Mouse (Mus musculus): ENCODE results near the gene Zhx3. TPM values are rescaled to one million over a fixed set of nuclear protein-coding genes. Genes with fewer than 3 reads are reported as not detected.

Zhx3 gene
- polyA plus RNA-seq, 1 experiment from 2014 or later: 6.0 TPM

DNA sequence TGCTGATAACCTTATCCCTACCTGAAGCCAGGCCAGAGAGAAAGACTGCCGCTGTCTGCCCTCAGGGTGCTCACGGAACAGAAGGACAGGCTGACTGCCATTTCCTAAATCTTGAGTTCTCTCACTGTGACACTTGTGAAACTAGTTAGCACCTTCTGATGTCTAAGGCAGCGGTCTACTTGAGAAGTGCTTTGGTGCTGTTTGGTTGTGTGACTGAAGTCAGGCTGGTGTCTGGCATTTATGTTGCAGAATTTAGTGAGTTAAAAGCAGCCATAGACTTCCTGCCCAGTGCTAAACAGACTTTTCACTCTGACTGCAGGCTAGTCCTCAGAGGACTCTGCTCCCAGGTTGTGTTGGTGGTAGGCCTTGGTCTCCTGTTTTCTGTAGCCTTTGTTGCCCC is 138.5 kb downstream of the Zhx3 start:
- 77% methylated on average over 3 of the region's 3 CpGs for WGBS (ENCODE audit: insufficient replicate concordance)
- Histone ChIP-seq H3K4me1 (ENCODE audit: insufficient read depth) (peaks cover 55% of the 10 kb centered on the region), H3K36me3 (replicated peaks; ENCODE audit: insufficient read depth, low read length) (no peaks in the 10 kb centered on the region), H3K27ac (ENCODE audit: low read depth) (no peak overlapping the region), H3K27me3 (ENCODE audit: insufficient read depth, low read length) (peaks cover 11% of the 10 kb centered on the region; the same call in 1 of the 2 replicates), H3K4me3 (ENCODE audit: low read depth, low read length) (no peak overlapping the region), H3K9ac (replicated peaks) (no peak overlapping the region; the same call in 1 of the 2 replicates), H3K9me3 (ENCODE audit: low read length) (no peaks in the 10 kb centered on the region), H3K4me2 (ENCODE audit: low read depth, low read length) (no peak overlapping the region)
- ATAC-seq: no peak
- TF ChIP-seq CTCF (IDR thresholded peaks at IDR 0.05; ENCODE audit: low read depth): no peak
- no peak for TF ChIP-seq EP300 (IDR thresholded peaks at IDR 0.05; ENCODE audit: low read depth)
- DNase-seq: no peak

- peak overlapping the region; percentile 86; the same call in 1 of the 2 replicates for H3K4me3 ChIP-seq (ENCODE audit: low read depth, low read length)
- TF ChIP-seq EP300 (IDR thresholded peaks at IDR 0.05; ENCODE audit: low read depth): no peak
- no peak for TF ChIP-seq CTCF (IDR thresholded peaks at IDR 0.05; ENCODE audit: low read depth)
- DNase-seq: no peak
- no peak for ATAC-seq
- 33% methylated on average over 7 of the region's 7 CpGs for WGBS (ENCODE audit: insufficient replicate concordance)
- H3K4me2 ChIP-seq (ENCODE audit: low read depth, low read length): peak overlapping the region; percentile 96
- H3K27me3 ChIP-seq (ENCODE audit: insufficient read depth, low read length): peaks cover 11% of the 10 kb centered on the region; the same call in 1 of the 2 replicates
- peak overlapping the region; percentile 79; the same call in 1 of the 2 replicates for H3K9ac ChIP-seq (replicated peaks)
- H3K4me1 ChIP-seq (ENCODE audit: insufficient read depth): peaks cover 48% of the 10 kb centered on the region
- no peak overlapping the region for H3K27ac ChIP-seq (ENCODE audit: low read depth)
- no peaks in the 10 kb centered on the region for H3K9me3 ChIP-seq (ENCODE audit: low read length)
- H3K36me3 ChIP-seq (replicated peaks; ENCODE audit: insufficient read depth, low read length): no peaks in the 10 kb centered on the region
Observed at GRCm38 (mm10) chr2:160733131-160733531, 139.7 kb downstream of the Zhx3 start.

- TF ChIP-seq CTCF (IDR thresholded peaks at IDR 0.05; ENCODE audit: low read depth) (no peak), EP300 (IDR thresholded peaks at IDR 0.05; ENCODE audit: low read depth) (no peak)
- H3K4me1 ChIP-seq (ENCODE audit: insufficient read depth): peaks cover 48% of the 10 kb centered on the region
- ATAC-seq (no peak), DNase-seq (no peak)
- 20% methylated on average over 8 of the region's 9 CpGs for WGBS (ENCODE audit: insufficient replicate concordance)
- H3K36me3 ChIP-seq (replicated peaks; ENCODE audit: insufficient read depth, low read length): no peaks in the 10 kb centered on the region
- peaks cover 11% of the 10 kb centered on the region; the same call in 1 of the 2 replicates for H3K27me3 ChIP-seq (ENCODE audit: insufficient read depth, low read length)
- H3K9ac ChIP-seq (replicated peaks): peak overlapping the region; percentile 79
- H3K4me2 ChIP-seq (ENCODE audit: low read depth, low read length): peak overlapping the region; percentile 96
- H3K4me3 ChIP-seq (ENCODE audit: low read depth, low read length): peak overlapping the region; percentile 86
- H3K27ac ChIP-seq (ENCODE audit: low read depth): peak overlapping the region; percentile 83
- no peaks in the 10 kb centered on the region for H3K9me3 ChIP-seq (ENCODE audit: low read length)
Observed at GRCm38 (mm10) chr2:160732420-160732995, 140.3 kb downstream of the Zhx3 start.

GRCm38 (mm10) chr2:160731839-160732261 is 140.9 kb downstream of the Zhx3 start:
- ATAC-seq (peak; percentile 22), DNase-seq (peak; percentile 67)
- Histone ChIP-seq H3K9ac (replicated peaks) (peak overlapping the region; percentile 79), H3K4me2 (ENCODE audit: low read depth, low read length) (peak overlapping the region; percentile 96), H3K4me1 (ENCODE audit: insufficient read depth) (peaks cover 48% of the 10 kb centered on the region), H3K27me3 (ENCODE audit: insufficient read depth, low read length) (peaks cover 11% of the 10 kb centered on the region; the same call in 1 of the 2 replicates), H3K4me3 (ENCODE audit: low read depth, low read length) (peak overlapping the region; percentile 86), H3K9me3 (ENCODE audit: low read length) (no peaks in the 10 kb centered on the region), H3K36me3 (replicated peaks; ENCODE audit: insufficient read depth, low read length) (no peaks in the 10 kb centered on the region), H3K27ac (ENCODE audit: low read depth) (peak overlapping the region; percentile 83)
- no peak for TF ChIP-seq CTCF (IDR thresholded peaks at IDR 0.05; ENCODE audit: low read depth)
- WGBS (ENCODE audit: insufficient replicate concordance): under 1% methylated on average over 32 of the region's 32 CpGs

DNA sequence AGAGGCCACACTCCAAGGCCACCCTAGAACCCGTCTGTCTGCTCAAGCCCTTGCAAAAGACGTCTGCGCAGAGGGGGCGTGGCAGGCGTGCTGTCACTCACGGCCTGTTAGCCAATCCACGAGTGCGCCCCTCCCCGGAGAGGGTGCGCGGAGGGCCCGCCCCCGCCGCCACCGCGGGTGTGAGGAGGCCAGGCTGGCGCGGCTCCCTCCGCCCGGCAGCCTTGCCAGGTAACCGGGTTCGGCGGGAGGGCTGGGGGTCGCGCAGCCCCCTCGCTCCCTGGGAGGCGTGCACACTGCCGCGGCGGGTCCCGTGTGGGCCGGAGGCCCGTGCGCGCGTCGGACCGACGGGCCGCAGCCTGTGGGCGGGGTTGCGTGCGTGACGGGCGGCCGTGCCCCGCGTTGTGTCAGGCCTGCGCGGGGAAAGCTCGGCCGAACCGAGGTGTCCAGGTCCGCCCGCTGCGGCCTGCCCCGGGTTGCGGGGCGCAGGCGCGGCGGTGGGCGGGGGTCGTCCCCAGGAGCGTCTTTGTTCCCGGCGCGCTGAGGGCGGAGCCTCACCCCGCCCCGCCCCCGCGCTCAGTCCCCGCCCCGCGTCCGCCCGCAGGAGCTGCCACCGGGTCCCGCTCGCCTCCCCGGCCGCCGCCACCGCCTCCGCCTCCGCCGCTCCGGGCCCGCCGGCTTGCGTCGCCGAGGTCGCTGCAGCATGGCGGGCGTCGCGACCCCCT is 141.5 kb downstream of the Zhx3 start, which contains the start of gene Plcg1:
Gene Plcg1, plus strand, starts transcription at position 184 of the 722 bp plus-strand sequence.
- Histone ChIP-seq H3K36me3 (replicated peaks; ENCODE audit: insufficient read depth, low read length) (no peaks in the 10 kb centered on the region), H3K27ac (ENCODE audit: low read depth) (peak within 1 kb of the TSS; percentile 83), H3K9ac (replicated peaks) (peak within 1 kb of the TSS; percentile 79), H3K4me3 (ENCODE audit: low read depth, low read length) (peak within 1 kb of the TSS; percentile 86), H3K9me3 (ENCODE audit: low read length) (no peaks in the 10 kb centered on the region), H3K4me1 (ENCODE audit: insufficient read depth) (peaks cover 45% of the 10 kb centered on the region), H3K27me3 (ENCODE audit: insufficient read depth, low read length) (peaks cover 11% of the 10 kb centered on the region; the same call in 1 of the 2 replicates), H3K4me2 (ENCODE audit: low read depth, low read length) (peak within 1 kb of the TSS; percentile 96)
- TF ChIP-seq EP300 (IDR thresholded peaks at IDR 0.05; ENCODE audit: low read depth) (no peak), CTCF (IDR thresholded peaks at IDR 0.05; ENCODE audit: low read depth) (no peak)
- WGBS (ENCODE audit: insufficient replicate concordance): 6% methylated on average over 67 of the region's 99 CpGs
- ATAC-seq: peak; percentile 93
- peak; percentile 95 for DNase-seq

DNA sequence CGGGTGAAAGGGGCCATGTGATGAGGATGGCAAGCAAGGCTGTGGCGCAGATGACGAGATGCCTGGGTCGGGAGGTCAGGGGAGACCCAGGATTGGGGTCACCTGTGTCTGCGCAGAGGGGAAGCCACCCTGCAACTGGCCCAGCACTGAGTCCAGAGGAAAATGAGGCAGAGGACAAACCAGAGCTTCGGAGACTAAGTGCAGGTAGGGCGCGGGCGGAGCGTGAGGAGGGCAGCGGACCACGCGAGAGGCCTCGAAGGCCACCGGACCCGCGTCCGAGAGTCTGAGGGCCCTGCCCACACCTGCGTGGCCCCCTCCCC is 142.0 kb downstream of the Zhx3 start:
- no peaks in the 10 kb centered on the region for H3K9me3 ChIP-seq (ENCODE audit: low read length)
- peaks cover 42% of the 10 kb centered on the region for H3K4me1 ChIP-seq (ENCODE audit: insufficient read depth)

More for the DNA sequence above, 142.0 kb downstream of the Zhx3 start:
- TF ChIP-seq EP300 (IDR thresholded peaks at IDR 0.05; ENCODE audit: low read depth) (no peak), CTCF (IDR thresholded peaks at IDR 0.05; ENCODE audit: low read depth) (no peak)
- peak overlapping the region; percentile 79 for H3K9ac ChIP-seq (replicated peaks)
- DNase-seq (no peak), ATAC-seq (no peak; the same call in none of the 2 replicates)
- WGBS (ENCODE audit: insufficient replicate concordance): 6% methylated on average over 18 of the region's 19 CpGs
- H3K27me3 ChIP-seq (ENCODE audit: insufficient read depth, low read length): peaks cover 11% of the 10 kb centered on the region; the same call in 1 of the 2 replicates
- peak overlapping the region; percentile 86 for H3K4me3 ChIP-seq (ENCODE audit: low read depth, low read length)
- H3K36me3 ChIP-seq (replicated peaks; ENCODE audit: insufficient read depth, low read length): no peaks in the 10 kb centered on the region
- peak overlapping the region; percentile 83; the same call in 1 of the 2 replicates for H3K27ac ChIP-seq (ENCODE audit: low read depth)
- H3K4me2 ChIP-seq (ENCODE audit: low read depth, low read length): peak overlapping the region; percentile 96
